Mouse (Mus musculus): ENCODE measurements around the gene Slc25a38.
A peak's percentile ranks its signal among the peaks of the same experiment; 100 is the strongest.

Slc25a38 gene

GRCm38 (mm10) chr9:120110211-120111018, at the start of gene Slc25a38:
Gene Slc25a38, plus strand, starts transcription at chr9:120110374.
- peak; percentile 98 for ATAC-seq (ENCODE audit: insufficient number of reproducible peaks, low FRiP score, low TSS enrichment)

- ATAC-seq (ENCODE audit: insufficient number of reproducible peaks, low FRiP score, low TSS enrichment): no peak
Measured at GRCm38 (mm10) chr9:120064317-120064716, 45.9 kb upstream of the Slc25a38 start.

GRCm38 (mm10) chr9:120067609-120068008, 42.6 kb upstream of the Slc25a38 start:
- no peak for ATAC-seq (ENCODE audit: insufficient number of reproducible peaks, low FRiP score, low TSS enrichment)

- no peak for ATAC-seq (ENCODE audit: insufficient number of reproducible peaks, low FRiP score, low TSS enrichment)
Measured at GRCm38 (mm10) chr9:120068047-120068446, 42.1 kb upstream of the Slc25a38 start.

GRCm38 (mm10) chr9:120069779-120070178, 40.4 kb upstream of the Slc25a38 start, which contains the start of gene Cx3cr1:
Gene Cx3cr1, minus strand, starts transcription at chr9:120069879.
- ATAC-seq (ENCODE audit: insufficient number of reproducible peaks, low FRiP score, low TSS enrichment): no peak

- ATAC-seq (ENCODE audit: insufficient number of reproducible peaks, low FRiP score, low TSS enrichment): no peak
Measured at GRCm38 (mm10) chr9:120071251-120071650, 38.9 kb upstream of the Slc25a38 start.

- ATAC-seq (ENCODE audit: insufficient number of reproducible peaks, low FRiP score, low TSS enrichment): peak; percentile 66; the same call in 1 of the 2 replicates
Measured at GRCm38 (mm10) chr9:120073169-120073568, 37.0 kb upstream of the Slc25a38 start.

- ATAC-seq (ENCODE audit: insufficient number of reproducible peaks, low FRiP score, low TSS enrichment): no peak
Measured at GRCm38 (mm10) chr9:120074516-120074915, 35.7 kb upstream of the Slc25a38 start.

- no peak for ATAC-seq (ENCODE audit: insufficient number of reproducible peaks, low FRiP score, low TSS enrichment)
Measured at GRCm38 (mm10) chr9:120078241-120078640, 31.9 kb upstream of the Slc25a38 start.

- no peak for ATAC-seq (ENCODE audit: insufficient number of reproducible peaks, low FRiP score, low TSS enrichment)
Measured at GRCm38 (mm10) chr9:120079901-120080300, 30.3 kb upstream of the Slc25a38 start.

- no peak for ATAC-seq (ENCODE audit: insufficient number of reproducible peaks, low FRiP score, low TSS enrichment)
Measured at GRCm38 (mm10) chr9:120080546-120081108, 29.5 kb upstream of the Slc25a38 start.

- ATAC-seq (ENCODE audit: insufficient number of reproducible peaks, low FRiP score, low TSS enrichment): no peak
Measured at GRCm38 (mm10) chr9:120081247-120081646, 28.9 kb upstream of the Slc25a38 start.

- no peak for ATAC-seq (ENCODE audit: insufficient number of reproducible peaks, low FRiP score, low TSS enrichment)
Measured at GRCm38 (mm10) chr9:120081967-120082366, 28.2 kb upstream of the Slc25a38 start.

GRCm38 (mm10) chr9:120082691-120083090, 27.5 kb upstream of the Slc25a38 start:
- ATAC-seq (ENCODE audit: insufficient number of reproducible peaks, low FRiP score, low TSS enrichment): no peak

- ATAC-seq (ENCODE audit: insufficient number of reproducible peaks, low FRiP score, low TSS enrichment): no peak
Measured at GRCm38 (mm10) chr9:120083158-120083894, 26.8 kb upstream of the Slc25a38 start.

GRCm38 (mm10) chr9:120084406-120084805, 25.8 kb upstream of the Slc25a38 start:
- no peak for ATAC-seq (ENCODE audit: insufficient number of reproducible peaks, low FRiP score, low TSS enrichment)

GRCm38 (mm10) chr9:120089125-120089524, 21.0 kb upstream of the Slc25a38 start:
- no peak for ATAC-seq (ENCODE audit: insufficient number of reproducible peaks, low FRiP score, low TSS enrichment)

GRCm38 (mm10) chr9:120091086-120091485, 19.1 kb upstream of the Slc25a38 start:
- ATAC-seq (ENCODE audit: insufficient number of reproducible peaks, low FRiP score, low TSS enrichment): no peak

- no peak for ATAC-seq (ENCODE audit: insufficient number of reproducible peaks, low FRiP score, low TSS enrichment)
Measured at GRCm38 (mm10) chr9:120091696-120092238, 18.4 kb upstream of the Slc25a38 start, which contains the start of gene Ccr8. Gene Ccr8, plus strand, starts transcription at chr9:120092114.

- no peak for ATAC-seq (ENCODE audit: insufficient number of reproducible peaks, low FRiP score, low TSS enrichment)
Measured at GRCm38 (mm10) chr9:120093701-120094100, 16.5 kb upstream of the Slc25a38 start.

- ATAC-seq (ENCODE audit: insufficient number of reproducible peaks, low FRiP score, low TSS enrichment): no peak
Measured at GRCm38 (mm10) chr9:120095886-120096285, 14.3 kb upstream of the Slc25a38 start.

All from cerebellum, adult (tissue).